Comparison of ENCODE assay signal across 20 mouse cellular contexts in the genomic region with DNA sequence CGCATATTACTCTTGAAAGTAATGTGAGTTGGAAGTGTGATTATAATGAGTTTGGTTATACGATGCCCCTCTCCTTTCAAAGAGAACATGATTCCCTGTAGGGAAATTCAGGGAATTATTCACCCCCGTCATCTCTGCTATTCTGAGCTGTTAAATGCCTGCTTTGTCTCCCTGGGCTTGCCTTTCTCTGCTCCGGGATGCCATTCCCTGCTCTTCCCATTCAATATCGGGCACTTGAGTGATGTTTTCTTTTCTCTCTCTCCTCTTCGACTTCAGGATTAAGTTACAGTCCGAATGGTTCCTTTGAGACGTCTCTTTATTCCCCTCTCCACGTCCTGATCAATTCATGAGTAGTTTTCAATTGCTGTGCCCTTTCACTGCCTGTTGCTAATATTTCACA.
A peak's percentile ranks its signal among the peaks of the same experiment; 100 is the strongest.
DNase-seq lines count a peak whose midpoint lies in the region; ATAC-seq and TF ChIP-seq lines count a peak whose summit lies in the region.
"Had no signal": no experiment of that assay in that cellular context is flagged by ENCODE, and none has a peak within 500 bp of the region (broad histone marks: within the 10 kb centered on the region; RNA-seq: fewer than 3 reads in every experiment).

No protein-coding gene starts in this region.

- no peak for TF ChIP-seq CTCF in hindbrain, postnatal 0 days (IDR thresholded peaks at IDR 0.05; ENCODE audit: low read depth)

- H3K9me3 ChIP-seq in midbrain, embryonic 11.5 days (ENCODE audit: control insufficient read depth, low read length) = no peaks in the 10 kb centered on the region
- no peaks in the 10 kb centered on the region for H3K9me3 ChIP-seq in midbrain, embryonic 10.5 days (replicated peaks)
- no peaks in the 10 kb centered on the region for H3K9me3 ChIP-seq in hindbrain, embryonic 10.5 days
- H3K9me3 ChIP-seq in hindbrain, postnatal 0 days (ENCODE audit: low read length) = no peaks in the 10 kb centered on the region
- H3K9me3 ChIP-seq in neural tube, embryonic 13.5 days = no peaks in the 10 kb centered on the region
- H3K9me3 ChIP-seq: forebrain, embryonic 13.5 days; liver, embryonic 15.5 days had no signal

- H3K27me3 ChIP-seq in midbrain, embryonic 11.5 days (ENCODE audit: control insufficient read depth, insufficient read depth, low read length) = no peaks in the 10 kb centered on the region
- 0 out of 2 replicates have a peak, but pooled peaks cover 8% of the 10 kb centered on the region for H3K27me3 ChIP-seq in midbrain, embryonic 10.5 days (ENCODE audit: low read depth, poor library complexity, severe bottlenecking)
- H3K27me3 ChIP-seq in hindbrain, embryonic 10.5 days (ENCODE audit: insufficient read depth, poor library complexity, severe bottlenecking) = peaks cover 3% of the 10 kb centered on the region; the same call in 1 of the 2 replicates
- no peaks in the 10 kb centered on the region for H3K27me3 ChIP-seq in hindbrain, postnatal 0 days (ENCODE audit: insufficient read depth, low read length)
- no peaks in the 10 kb centered on the region for H3K27me3 ChIP-seq in neural tube, embryonic 13.5 days
- H3K27me3 ChIP-seq: liver, embryonic 15.5 days had no signal

- no peak overlapping the region for H3K4me3 ChIP-seq in midbrain, embryonic 11.5 days (ENCODE audit: low read depth, low read length)
- no peak overlapping the region for H3K4me3 ChIP-seq in midbrain, embryonic 10.5 days
- no peak overlapping the region for H3K4me3 ChIP-seq in hindbrain, embryonic 10.5 days
- H3K4me3 ChIP-seq in hindbrain, postnatal 0 days (ENCODE audit: low read length) = no peak overlapping the region
- no peak overlapping the region for H3K4me3 ChIP-seq in neural tube, embryonic 13.5 days
- H3K4me3 ChIP-seq: forebrain, embryonic 13.5 days; heart, adult 2 months; liver, embryonic 15.5 days had no signal

- peak; percentile 22; the same call in 1 of the 2 replicates for ATAC-seq in midbrain, embryonic 11.5 days (ENCODE audit: low FRiP score)
- no peak for ATAC-seq in hindbrain, postnatal 0 days
- ATAC-seq in neural tube, embryonic 13.5 days (ENCODE audit: low read depth) = no peak
- ATAC-seq: forebrain, embryonic 13.5 days; intestine, postnatal 0 days had no signal

- no peak for DNase-seq in midbrain, embryonic 11.5 days (ENCODE audit: low spot score, missing footprints)
- DNase-seq in midbrain, embryonic 10.5 days (ENCODE audit: low spot score) = no peak
- DNase-seq in hindbrain, embryonic 10.5 days (ENCODE audit: low spot score) = peak; percentile 19
- no peak for DNase-seq in hindbrain, postnatal 0 days (ENCODE audit: low spot score)
- no peak for DNase-seq in lung, postnatal 36 days
- no peak for DNase-seq in left cerebral cortex, adult 8-10 months (ENCODE audit: low spot score in 2 of 2)
- no peak for DNase-seq in thymus, adult 18-20 months
- DNase-seq: adrenal gland, postnatal 14 days; cerebellum, adult 2 months; gastrocnemius, postnatal 14 days; heart, adult 2 months; right cerebral cortex, postnatal 25 days; thymus, postnatal 14 days had no signal

- H3K27ac ChIP-seq in midbrain, embryonic 11.5 days (ENCODE audit: low read depth, low read length) = no peak overlapping the region
- H3K27ac ChIP-seq in midbrain, embryonic 10.5 days (replicated peaks) = no peak overlapping the region
- 0 out of 2 replicates have a peak overlapping the region, but pooled peaks have one; percentile 12 for H3K27ac ChIP-seq in hindbrain, embryonic 10.5 days
- no peak overlapping the region for H3K27ac ChIP-seq in hindbrain, postnatal 0 days
- H3K27ac ChIP-seq in neural tube, embryonic 13.5 days (replicated peaks) = no peak overlapping the region
- H3K27ac ChIP-seq: forebrain, embryonic 13.5 days; heart, adult 2 months; kidney, postnatal 0 days; liver, embryonic 15.5 days; stomach, postnatal 0 days had no signal

- WGBS in midbrain, embryonic 11.5 days = 13% methylated on average over 9 of the region's 9 CpGs
- WGBS in midbrain, embryonic 10.5 days = 15% methylated on average over 9 of the region's 9 CpGs
- 10% methylated on average over 9 of the region's 9 CpGs for WGBS in hindbrain, embryonic 10.5 days
- 10% methylated on average over 9 of the region's 9 CpGs for WGBS in hindbrain, postnatal 0 days
- 8% methylated on average over 9 of the region's 9 CpGs for WGBS in neural tube, embryonic 13.5 days

- no peaks in the 10 kb centered on the region for H3K36me3 ChIP-seq in midbrain, embryonic 11.5 days (ENCODE audit: control insufficient read depth, insufficient read depth, low read length)
- H3K36me3 ChIP-seq in midbrain, embryonic 10.5 days = no peaks in the 10 kb centered on the region
- no peaks in the 10 kb centered on the region for H3K36me3 ChIP-seq in hindbrain, embryonic 10.5 days
- H3K36me3 ChIP-seq in hindbrain, postnatal 0 days (ENCODE audit: insufficient read depth, low read length) = no peaks in the 10 kb centered on the region
- H3K36me3 ChIP-seq in neural tube, embryonic 13.5 days = no peaks in the 10 kb centered on the region
- H3K36me3 ChIP-seq: G1E; liver, embryonic 15.5 days had no signal

- no peak overlapping the region for H3K4me2 ChIP-seq in midbrain, embryonic 11.5 days
- H3K4me2 ChIP-seq in hindbrain, postnatal 0 days (ENCODE audit: low read depth, low read length) = peak overlapping the region; percentile 21; the same call in 1 of the 2 replicates
- peak overlapping the region; percentile 19; the same call in 1 of the 2 replicates for H3K4me2 ChIP-seq in neural tube, embryonic 13.5 days
- H3K4me2 ChIP-seq: forebrain, embryonic 13.5 days; liver, embryonic 15.5 days had no signal

- H3K4me1 ChIP-seq in midbrain, embryonic 11.5 days (ENCODE audit: control insufficient read depth, insufficient read depth, low read length) = no peaks in the 10 kb centered on the region; the same call in 1 of the 2 replicates
- H3K4me1 ChIP-seq in midbrain, embryonic 10.5 days = peaks cover 21% of the 10 kb centered on the region
- H3K4me1 ChIP-seq in hindbrain, embryonic 10.5 days (replicated peaks) = peaks cover 27% of the 10 kb centered on the region
- no peaks in the 10 kb centered on the region for H3K4me1 ChIP-seq in hindbrain, postnatal 0 days (ENCODE audit: insufficient read depth, low read length)
- H3K4me1 ChIP-seq in neural tube, embryonic 13.5 days (replicated peaks) = peaks cover 17% of the 10 kb centered on the region
- H3K4me1 ChIP-seq: forebrain, embryonic 13.5 days had no signal

- no peak overlapping the region for H3K9ac ChIP-seq in midbrain, embryonic 11.5 days (ENCODE audit: low read length)
- no peak overlapping the region for H3K9ac ChIP-seq in hindbrain, postnatal 0 days (replicated peaks; ENCODE audit: low read length)
- no peak overlapping the region for H3K9ac ChIP-seq in neural tube, embryonic 13.5 days
- H3K9ac ChIP-seq: forebrain, embryonic 13.5 days; liver, embryonic 15.5 days had no signal
